Mouse (Mus musculus) lung, adult 2 months (tissue): ENCODE measurements around the gene Tmem255a.

Experiments used
- CTCF ChIP-seq: fragments of 200-500 bp; IDR thresholded peaks from 2 replicates; pipeline ENCODE4 v1.5.1; 2011; ENCODE audit warnings: mild to moderate bottlenecking, low read length, control low read depth; ENCODE audit not compliant: insufficient read depth
- POLR2A ChIP-seq: fragments of 200-500 bp; IDR thresholded peaks from 2 replicates; pipeline ENCODE4 v1.6.1; 2011; ENCODE audit warnings: low read depth, mild to moderate bottlenecking, control low read depth, low read length, borderline replicate concordance; ENCODE audit errors: extremely low read depth

DNA sequence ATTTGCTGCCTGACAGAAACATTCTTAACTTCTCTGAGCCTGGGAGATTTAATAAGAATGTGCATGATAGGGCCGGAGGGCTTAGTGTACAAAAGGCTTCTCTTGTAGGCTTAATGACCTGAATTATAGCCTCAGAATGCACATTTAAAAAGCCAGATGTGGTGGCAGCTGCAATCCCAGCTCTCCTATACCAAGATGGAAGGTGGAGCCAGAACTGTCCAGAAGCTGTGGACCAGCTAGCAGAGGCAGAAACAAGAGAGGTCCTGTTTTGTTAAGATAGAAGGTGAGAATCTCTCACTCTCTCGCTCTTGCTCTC lies 34.6 kb downstream of the Tmem255a start:
- TF ChIP-seq POLR2A: no peak
- TF ChIP-seq CTCF: no peak
